Mouse (Mus musculus): ENCODE measurements around the gene Fam131a.
"Not testable (repeated sequence)": the region's sequence is repeated elsewhere in the genome, so short reads cannot be mapped to it uniquely, and the experiment has no call there.

- TF ChIP-seq CTCF (IDR thresholded peaks at IDR 0.05; ENCODE audit: borderline replicate concordance, insufficient read depth, low read length); POLR2A (IDR thresholded peaks at IDR 0.05; ENCODE audit: low read depth, low read length): not testable (repeated sequence)
Measured at GRCm38 (mm10) chr16:20668013-20668412, 25.0 kb upstream of the Fam131a start, which contains the start of gene Eif4g1.

Data from embryonic fibroblast, embryonic 13.5 days (primary cell).